Mouse (Mus musculus) heart, adult 9 months (tissue): ENCODE measurements at regions not wholly inside any gene's neighbourhood (a gene's known extent, or its start where the extent isn't known, plus 50 kb on each side); places are given as distances from the start of the nearest gene placed in this dataset.

Source experiments
- DNase-seq, 2 experiments: peaks; one replicate each; pipeline ENCODE4 v3.0.0; 2022; ENCODE audit warnings: low spot score in 2 of 2

- peak; percentile 43 to 66 for DNase-seq
Observed at GRCm38 (mm10) chr5:111506821-111507220, 89.7 kb downstream of the Mn1 start.

- DNase-seq = no peak
Observed at GRCm38 (mm10) chr5:111507332-111507731, 90.2 kb downstream of the Mn1 start.

DNA sequence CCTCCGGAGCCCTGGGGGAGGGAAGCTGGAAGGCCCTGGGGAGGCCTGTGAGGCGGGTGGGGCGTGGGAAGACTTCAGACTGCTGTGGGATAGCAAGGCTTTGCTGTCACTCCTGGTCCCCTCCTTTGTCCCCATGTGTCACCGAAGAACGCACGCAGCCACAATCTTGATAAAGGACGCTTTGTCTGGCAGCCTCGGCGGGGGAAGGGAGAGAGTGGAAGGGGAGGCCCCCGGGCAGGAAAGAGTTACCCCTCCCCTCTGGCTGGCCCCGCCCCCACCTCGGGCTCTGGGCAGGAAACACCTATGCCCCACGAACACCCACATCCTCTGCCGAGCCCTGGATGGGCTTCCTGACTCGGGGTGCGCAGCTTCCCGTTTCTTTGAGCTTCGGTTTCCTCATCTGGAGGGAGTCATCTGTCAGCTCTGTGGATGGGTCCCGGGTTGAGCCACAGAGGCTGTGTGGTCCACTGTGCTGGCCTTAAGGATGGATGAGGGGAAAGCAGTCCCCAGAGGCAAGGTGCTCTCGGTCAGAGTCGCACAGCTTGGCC, 91.9 kb downstream of the Mn1 start:
- peak; percentile 48 to 62 for DNase-seq

GRCm38 (mm10) chr5:111509575-111510057, 92.5 kb downstream of the Mn1 start:
- DNase-seq = peak; percentile 26 to 49

DNA sequence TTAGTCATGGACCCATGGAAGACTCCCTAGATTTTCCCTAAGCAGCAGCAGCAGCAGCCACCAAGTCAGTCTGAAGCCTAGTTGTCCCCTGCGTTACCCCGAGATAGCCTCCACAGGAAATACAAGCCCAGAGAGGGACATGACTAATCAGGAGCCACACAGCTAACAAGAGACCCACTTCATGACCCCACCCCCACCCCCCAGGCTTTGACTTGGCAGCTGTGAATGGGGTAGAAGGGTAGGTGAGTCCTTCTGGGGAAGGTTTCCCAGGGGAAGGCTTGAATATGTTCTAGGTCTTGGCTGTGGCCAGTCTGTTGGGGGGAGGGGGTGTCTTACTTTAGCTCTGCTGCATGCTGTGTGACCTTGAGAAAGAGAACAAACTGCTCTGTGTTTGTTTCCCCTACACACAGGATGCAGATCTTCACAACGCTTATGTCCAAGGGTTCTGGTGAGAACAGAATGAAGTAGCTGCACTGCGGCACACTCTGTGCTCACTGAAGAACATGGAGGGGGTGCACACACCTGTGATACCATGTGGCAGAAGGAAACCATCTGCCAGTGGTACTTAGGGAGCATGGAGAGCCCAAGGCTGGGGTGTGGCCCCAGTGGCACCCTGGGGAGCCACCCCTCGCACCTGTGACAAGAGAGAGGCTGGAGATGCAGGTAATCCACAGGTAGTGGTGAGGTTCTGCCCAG, 93.2 kb downstream of the Mn1 start:
- DNase-seq = no peak

DNA sequence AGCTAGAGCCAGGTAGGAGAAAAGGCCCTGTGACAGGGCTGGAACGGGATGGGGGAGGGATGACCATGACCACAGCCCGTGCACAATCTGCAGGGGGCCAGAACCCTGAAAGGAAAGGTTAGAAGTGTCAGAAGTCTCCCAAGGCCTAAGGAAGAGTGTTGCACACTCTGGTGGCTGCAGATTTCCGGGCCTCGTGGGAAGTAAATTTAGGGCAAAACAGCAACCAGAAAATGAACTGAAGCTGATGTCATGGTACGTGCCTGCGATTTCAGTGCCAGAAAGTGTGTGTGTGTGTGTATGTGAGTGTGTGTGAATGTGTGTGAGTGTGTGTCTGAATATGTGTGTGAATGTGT, 93.7 kb downstream of the Mn1 start:
- no peak for DNase-seq

- DNase-seq = no peak
Observed at GRCm38 (mm10) chr5:111511982-111512381, 94.8 kb downstream of the Mn1 start.

GRCm38 (mm10) chr5:111513976-111514375, 96.8 kb downstream of the Mn1 start:
- DNase-seq = no peak

- no peak for DNase-seq
Observed at GRCm38 (mm10) chr5:111519059-111519458, 101.9 kb downstream of the Mn1 start.

- DNase-seq = no peak
Observed at GRCm38 (mm10) chr5:111519500-111520041, 102.4 kb downstream of the Mn1 start.

- no peak for DNase-seq
Observed at GRCm38 (mm10) chr5:111521866-111522265, 104.7 kb downstream of the Mn1 start.

DNA sequence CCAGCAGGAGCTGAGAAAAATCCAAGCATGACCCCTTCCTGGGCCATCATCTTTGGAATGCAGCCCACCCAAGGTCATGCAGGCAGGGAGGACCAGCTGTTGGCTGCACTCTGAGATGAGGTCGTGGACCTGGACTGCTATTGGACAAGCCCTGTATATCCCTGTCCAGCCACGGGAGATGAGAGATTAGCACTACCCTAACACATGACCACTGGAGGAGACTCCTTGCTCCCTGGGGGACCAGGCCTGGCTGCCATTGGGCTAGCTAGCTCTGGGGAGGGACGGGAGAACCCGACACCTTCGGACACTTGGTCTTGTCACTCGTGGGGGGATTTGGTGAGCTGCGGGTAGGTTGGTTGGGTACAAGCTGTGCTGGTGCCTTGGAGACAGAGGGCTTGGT, 105.4 kb downstream of the Mn1 start:
- no peak for DNase-seq

GRCm38 (mm10) chr5:111527741-111528140, 110.6 kb downstream of the Mn1 start:
- DNase-seq = no peak

GRCm38 (mm10) chr5:111529096-111529495, 111.9 kb downstream of the Mn1 start:
- no peak for DNase-seq

GRCm38 (mm10) chr5:111530628-111531524, 113.7 kb downstream of the Mn1 start:
- DNase-seq = peak; percentile 47 to 76

DNA sequence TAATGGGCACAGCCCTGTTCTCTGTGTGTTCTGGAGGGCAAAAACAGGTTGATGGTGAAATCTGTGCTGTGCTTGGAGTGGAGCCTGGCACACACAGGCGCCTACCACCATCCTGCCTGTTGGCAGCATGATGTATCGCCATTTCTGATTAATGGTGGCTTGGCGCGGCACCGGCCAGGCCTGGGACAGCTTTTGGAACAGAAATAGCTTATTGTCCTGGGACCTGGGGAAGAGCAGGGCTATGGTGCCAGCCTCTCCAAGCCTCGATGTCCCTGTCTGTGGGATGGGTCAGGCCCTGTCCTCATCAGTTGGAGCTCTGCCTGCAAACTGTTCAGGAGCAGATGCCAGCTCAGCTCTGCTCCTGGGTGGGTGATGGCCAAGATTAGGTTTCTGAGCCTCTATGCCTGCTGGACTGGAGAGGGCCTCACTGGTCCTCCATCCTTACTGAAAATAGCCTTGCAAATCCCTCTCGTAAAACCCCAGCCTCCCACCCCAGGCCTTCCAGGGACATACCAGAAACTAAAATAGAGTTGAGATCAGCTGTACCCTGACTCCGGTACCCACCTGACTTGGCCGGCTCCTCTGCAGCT, 115.4 kb downstream of the Mn1 start:
- peak; percentile 35 to 37 for DNase-seq

GRCm38 (mm10) chr5:111535978-111536377, 118.8 kb downstream of the Mn1 start:
- peak; percentile 78 to 81 for DNase-seq

- no peak for DNase-seq
Observed at GRCm38 (mm10) chr5:111538560-111539450, 121.6 kb downstream of the Mn1 start.

- DNase-seq = no peak
Observed at GRCm38 (mm10) chr5:111540486-111540885, 123.3 kb downstream of the Mn1 start.

- DNase-seq = no peak
Observed at GRCm38 (mm10) chr5:111542077-111542476, 124.9 kb downstream of the Mn1 start.
